Mouse (Mus musculus) cerebellum, adult 11 months (tissue): ENCODE results near the gene Utrn.

ENCODE experiments used
- DNase-seq: peaks from one replicate; pipeline ENCODE4 v3.0.0; 2022

Utrn gene

DNA sequence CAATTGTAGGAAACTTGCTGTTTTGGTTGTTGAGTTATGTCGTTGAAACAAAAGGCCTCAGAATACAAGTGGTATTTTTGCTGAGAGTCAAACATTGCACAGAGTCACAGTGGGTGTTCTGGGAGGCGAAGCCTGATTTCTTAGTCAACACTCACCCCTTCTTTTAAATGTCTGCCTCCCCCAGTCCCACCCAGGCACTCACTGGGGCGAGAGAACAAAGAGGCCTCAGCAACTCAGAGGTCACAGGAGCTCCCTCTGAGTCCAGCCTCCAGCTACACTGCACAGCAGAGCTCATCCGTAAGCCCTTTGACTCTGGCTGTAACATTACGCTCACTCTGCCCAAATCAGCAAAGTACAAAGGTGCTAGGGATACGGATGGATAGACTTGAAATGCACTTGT, 77.1 kb downstream of the Utrn start:
- no peak for DNase-seq

DNA sequence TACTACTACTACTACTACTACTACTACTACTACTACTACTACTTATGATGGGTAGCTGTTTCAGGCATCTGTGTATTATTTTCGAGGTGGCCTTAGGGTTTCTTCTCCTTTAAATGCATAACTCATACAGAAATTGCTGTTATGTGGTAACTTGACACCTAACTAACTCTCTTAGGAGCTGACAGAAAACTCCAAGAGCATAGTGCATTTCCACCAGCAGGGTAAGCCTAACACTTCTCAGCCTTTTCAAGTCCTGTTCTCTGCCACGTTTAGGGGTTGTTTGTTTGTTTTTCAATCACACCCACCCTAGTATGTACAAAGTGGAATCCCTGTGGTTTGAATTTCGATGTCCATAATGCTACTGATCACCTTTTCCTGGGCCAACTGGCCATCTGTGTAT, 78.3 kb downstream of the Utrn start:
- DNase-seq: no peak

DNA sequence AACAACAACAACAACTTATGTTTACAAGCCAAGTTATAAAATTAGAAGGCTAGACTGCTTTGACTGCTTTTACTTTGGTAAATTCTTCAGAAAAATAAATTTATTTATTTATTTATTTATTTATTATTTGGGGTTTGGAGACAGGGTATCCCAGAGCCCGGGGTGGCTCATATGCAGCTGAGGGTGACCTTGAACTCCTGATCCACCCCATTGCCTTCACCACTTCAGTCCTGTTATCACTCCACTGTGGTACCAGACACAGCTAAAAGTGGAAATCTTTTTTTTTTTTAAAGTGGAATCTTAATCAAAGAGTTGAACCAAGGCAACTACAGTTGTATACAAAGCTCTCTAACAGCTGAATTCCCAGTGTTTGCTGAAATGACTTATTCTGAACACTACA, 80.6 kb downstream of the Utrn start:
- DNase-seq: no peak

DNA sequence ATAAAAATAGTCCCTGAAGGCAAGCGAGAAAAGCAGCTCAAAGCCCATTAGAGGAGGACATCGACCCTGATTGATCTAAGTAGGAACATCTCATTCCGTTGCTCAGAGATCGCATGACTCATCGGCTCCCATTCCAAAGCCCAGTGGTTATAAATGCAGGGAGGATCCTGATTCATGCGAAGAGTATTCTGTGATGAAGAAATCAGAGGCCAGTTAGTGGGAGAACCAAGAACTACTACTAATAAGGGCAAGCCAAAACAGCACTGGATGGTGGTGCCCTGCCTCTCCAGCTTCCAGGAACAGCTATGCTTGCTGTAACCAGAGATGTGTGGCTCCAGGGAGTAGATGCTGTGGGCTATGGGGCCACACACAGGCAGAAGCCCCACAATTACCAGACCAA, 81.2 kb downstream of the Utrn start:
- DNase-seq: no peak

DNA sequence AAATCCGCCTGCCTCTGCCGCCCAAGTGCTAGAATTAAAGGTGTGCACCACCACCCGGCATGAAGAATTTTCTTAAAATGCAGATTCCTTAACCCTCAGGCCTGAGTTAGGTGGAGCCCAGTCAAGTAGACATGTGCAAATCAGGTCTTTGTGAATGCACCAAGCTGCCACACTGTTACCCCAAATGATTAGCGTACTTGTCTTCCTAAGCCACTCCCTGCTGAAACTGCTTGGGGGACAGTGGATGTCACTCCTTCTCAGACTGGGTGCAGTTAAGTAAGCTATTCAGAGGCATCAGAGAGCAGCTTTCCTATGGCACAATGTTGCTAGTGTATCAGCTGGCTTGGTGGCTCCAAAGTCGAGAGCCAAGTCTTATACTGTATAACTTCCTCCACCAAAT, 83.9 kb downstream of the Utrn start:
- no peak for DNase-seq

DNA sequence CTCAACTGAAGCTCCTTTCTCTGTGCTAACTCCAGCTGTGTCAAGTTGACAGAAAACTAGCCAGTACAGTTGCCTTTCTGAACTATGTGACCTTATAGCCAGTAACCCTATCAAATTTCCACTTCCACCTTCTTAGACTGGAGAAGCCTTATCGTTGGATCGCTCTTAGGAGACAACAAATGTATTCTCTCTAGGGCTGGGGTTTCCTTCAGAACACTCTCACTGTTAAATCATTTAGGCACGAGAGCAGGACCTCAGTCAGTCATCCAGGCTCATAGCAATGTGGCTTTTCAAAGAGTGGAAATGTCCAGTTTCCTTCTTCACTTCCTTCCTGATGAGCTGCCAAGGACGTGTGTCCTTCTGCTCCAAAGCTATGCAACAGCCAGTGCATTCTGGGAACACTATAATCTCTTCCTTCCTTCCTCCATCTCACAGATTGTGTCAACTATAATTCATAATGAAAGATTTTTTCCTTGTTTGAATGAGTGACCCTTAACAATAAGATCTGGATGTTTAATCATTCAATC, 87.7 kb downstream of the Utrn start:
- DNase-seq: no peak

DNA sequence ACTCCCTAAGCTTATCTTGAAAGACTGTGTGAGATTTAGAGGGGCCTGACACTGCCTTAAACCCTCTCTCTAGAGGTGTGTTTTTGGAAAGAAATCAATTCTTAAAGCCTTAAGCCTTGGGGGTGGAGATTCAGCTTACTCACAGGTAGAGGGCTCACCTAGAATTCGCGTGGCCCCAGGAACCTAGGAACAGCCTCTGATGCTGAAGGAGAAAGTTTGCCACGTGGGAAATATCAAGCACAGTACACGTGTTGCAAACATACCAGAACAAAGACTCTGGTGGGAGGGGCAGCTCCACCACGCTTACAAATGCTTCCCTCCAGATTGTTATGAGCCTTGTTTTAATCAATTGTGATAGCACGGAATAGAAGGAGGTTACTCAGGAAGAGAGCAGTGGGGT, 96.0 kb downstream of the Utrn start:
- DNase-seq: no peak

DNA sequence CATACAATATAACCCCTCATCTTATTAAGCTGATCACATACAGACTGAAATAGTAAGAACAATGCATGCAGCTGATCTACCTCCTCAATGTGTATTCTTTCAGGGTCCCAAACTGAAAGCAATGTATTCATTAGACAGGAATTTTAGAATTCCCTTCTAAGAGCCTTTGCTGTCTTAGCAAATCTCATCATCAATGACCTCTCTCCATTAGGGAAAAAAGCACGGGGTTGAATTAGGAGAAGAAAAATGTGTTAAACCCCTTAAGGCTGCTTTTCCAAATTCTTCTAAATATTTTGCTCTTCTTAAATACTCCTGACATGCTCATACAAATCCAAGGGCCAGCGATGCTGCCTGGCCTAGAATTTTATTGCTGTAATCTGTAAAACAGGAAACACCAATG, 97.7 kb downstream of the Utrn start:
- DNase-seq: no peak

DNA sequence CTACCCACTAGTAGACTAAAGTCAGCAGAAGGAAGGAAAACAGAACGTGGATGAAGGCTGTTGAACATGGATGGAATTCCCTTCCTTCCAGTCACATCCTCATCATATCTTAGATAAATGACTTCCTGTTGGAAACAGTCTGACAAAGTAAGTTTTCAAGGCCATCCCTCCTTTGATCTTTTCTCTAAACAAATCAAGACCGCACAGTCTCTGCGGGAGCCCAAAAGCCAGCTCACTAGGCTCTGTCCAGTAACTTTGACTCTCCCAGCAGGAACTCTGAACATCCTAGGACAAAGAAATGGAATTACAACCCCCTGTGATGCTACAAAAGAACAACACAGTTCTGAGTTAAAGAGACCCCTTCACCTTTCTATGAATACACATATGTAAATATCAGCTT, 106.5 kb downstream of the Utrn start:
- no peak for DNase-seq

DNA sequence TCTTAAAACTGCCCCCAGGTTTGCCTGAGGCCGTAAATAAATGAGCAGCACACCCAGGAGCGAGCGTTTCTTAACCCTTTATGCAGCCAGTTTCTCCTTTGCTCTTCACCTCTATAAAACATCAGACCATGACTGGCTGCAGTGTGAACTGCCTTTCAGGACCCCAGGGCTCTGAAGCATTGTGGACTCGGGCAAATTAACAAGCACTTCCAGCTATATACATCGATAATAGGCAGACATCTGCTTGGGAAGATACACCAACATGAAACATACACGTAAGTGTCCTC, 110.5 kb downstream of the Utrn start:
- no peak for DNase-seq

DNA sequence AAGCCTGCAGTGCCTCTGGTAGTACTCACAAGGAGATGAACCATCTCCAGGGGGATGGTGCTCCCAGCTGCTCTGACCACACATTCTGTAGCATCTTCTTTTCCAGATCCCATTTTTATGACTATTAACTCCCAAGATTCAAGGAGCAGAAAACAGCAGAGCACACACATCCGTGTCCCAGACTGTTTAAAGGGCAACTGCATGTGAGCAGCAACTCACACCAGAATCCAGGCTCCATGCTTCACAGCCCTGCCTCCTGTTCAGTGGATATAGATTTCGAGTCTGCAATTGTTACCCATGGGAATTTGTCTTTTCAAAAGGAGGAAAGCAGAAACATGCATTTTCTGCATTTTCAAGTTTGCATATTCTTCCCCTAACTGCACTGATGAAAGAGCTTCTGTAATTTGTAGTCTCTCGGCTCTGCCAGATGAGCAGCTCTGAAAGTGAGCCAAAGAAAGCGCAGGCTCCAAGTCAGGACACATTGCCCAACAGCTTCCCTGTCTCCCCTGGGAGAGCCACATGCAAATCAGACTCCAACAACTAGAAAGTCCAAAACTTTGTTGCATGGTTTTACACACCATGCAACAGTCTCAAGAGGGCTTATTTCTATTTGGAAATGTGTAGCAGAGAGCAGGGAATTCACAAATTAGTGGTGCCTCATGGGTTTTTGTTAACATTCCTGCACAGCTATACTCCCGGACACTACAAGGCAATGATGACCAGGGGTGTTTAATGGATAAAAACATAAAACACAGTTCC, 111.0 kb downstream of the Utrn start:
- no peak for DNase-seq

DNA sequence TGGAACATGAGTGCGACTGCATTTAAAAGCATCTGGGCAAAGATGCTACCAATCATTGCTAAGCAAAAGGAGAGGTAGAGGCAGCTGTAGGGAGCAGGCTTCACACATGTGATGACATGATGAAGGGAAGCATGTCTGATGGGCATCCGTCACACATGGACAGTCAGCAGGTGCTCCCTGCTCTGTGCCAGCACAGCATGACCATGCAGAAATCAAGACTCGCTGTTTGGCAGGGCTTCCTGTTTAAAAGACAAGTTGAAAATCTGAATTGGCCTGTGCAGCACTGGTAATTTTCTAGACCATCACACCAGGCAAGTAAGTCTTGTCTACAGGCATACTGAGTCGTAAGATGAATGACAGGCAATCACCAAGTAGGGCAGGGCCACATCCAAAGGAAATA, 112.5 kb downstream of the Utrn start:
- DNase-seq: peak; percentile 15

DNA sequence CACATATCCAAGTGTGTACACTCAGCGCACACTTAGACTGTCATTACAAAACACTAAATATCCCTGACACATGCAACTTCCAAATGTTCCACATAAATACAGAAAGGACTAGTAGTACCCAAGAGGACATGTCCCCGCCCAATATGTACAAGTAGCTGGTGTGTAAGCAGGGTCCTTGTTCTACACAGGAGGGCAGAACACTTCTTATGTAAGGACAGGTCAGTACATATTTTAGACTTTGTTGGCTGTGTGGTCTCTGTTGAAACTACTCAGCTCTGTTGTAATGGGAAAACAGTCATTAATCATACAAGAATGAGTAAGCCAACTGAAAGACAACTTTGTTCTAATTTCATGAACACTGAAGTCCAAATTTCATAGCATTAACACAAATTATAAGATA, 114.3 kb downstream of the Utrn start:
- no peak for DNase-seq

DNA sequence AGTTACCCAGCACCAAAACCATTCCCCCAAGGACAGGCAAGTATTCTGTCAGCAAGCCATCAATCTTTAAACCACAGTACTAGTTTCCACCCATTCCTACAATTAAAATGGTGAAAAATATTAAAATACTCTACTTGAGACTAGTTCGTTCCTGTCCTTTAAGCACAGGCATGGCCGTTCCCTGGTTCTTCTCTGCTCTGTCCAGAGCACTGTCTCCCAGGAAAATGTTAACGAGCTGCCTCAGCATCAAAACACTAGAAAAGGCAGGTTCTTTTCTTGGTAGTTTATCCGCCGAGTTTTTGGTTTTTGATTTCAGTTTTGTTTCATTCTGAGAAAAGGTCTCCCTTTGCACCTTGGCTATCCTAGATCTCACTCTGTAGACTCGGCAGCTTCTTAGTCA, 115.0 kb downstream of the Utrn start:
- no peak for DNase-seq

DNA sequence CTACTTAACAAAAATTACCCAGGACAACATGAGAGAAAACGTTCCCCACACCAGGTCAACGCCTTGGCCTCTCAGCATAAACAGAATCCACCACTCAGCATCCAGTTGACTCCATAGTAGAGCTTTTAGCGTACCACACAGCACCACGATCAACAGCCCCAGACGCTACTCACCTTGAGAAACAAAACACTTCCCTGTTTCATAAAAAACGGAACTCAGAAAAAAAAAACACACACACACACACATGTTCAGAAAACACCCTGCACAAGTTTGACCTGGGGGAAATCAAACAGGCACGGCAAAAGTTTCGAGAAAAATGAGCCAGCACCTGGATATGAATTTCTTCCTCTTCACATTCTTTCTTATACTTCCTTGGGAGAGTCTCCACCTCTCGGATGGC, 125.4 kb downstream of the Utrn start:
- DNase-seq: no peak

DNA sequence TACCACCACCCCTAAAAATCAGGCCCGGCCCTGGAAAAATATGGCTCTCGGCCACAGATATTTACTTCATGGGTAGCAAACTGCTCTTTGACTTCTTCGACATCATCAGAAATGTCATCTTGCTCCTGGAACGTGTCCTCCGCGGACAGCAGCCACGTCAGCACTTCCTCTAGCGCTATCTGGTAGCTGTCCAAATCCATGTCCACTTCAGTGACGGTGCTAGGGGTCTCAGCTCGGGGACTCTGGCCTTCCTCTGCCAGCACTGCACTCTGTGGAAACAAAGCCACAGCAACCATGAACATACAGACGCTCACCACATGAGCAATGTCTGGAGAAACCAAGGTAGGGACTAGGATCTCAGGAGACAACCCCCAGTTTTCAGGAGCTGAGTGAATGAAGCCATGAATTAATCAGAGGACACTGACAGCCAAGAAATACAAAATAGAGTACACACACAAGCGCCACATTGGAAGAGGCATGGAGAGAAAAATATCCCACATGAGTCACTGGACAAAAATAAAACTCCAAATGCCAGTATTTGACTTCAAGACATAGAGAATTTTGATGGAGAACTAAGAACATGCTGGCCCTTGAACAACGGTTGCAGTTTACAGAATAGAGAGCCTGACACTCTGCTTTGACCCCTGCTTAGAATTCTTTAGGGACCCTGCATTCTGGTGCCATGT, 129.7 kb downstream of the Utrn start:
- DNase-seq: no peak

DNA sequence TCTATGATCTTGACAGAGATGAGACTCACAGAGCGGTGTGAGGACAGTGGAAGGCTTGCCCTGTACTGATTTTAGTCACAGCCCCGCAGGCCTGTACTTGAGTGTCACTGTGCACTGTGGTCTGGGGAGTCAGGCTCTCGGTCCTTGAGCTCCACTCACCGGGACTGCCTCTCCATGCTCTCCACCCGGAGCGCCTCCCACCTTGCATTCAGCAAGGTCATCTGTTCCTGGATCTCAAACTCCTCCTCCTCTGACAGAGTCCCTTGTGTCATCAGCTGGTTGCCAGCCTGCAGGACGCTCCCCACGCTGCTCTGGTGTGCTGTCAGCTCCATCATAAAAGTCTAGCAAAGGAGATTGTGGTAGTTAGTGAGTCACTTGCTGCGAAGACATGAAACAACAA, 131.2 kb downstream of the Utrn start:
- no peak for DNase-seq

DNA sequence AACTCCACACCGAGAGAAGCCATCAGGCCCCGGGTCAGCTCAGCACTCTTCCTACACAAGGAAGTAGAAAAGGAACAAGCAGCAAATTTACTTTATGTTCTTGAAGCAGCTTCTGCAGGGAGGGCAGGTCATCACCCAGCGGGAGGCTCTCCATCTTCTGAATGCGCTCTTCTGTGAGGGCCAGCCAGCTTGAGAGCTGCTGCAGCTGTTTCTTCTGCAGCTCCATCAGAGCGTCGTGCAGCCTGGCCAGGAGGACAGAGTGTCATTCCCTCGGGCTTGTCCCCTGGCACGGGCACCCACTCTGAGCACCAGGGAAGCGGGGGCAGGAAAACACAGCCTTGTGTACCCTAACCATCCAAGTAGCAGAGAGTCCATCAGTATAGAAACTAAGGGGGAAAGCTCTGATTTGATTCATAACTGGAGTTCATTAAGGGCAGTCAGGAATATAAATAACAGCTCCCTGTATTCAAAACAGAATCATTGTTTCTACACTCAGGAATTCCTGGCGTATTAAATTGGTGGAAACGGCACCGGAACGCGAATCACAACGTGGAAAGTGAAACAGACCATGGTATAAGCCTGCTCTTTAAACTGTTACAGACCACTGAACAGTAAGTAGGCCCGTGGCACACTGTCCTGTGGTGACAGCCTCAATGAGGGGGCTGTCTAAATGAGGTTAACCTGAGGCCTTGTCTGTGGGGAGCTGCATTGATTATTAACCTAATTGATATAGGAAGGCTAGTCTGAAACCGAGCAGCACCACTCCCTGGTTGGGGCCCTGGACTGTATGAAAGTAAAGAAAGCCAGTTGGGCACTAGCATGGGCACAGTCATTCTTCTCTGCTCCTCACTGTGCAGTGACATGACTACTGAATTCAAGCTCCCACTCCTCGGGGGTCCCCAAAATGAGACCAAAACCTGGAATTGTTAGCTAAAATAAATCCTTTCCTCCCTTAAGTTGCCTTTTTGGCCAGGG, 132.0 kb downstream of the Utrn start:
- DNase-seq: no peak

DNA sequence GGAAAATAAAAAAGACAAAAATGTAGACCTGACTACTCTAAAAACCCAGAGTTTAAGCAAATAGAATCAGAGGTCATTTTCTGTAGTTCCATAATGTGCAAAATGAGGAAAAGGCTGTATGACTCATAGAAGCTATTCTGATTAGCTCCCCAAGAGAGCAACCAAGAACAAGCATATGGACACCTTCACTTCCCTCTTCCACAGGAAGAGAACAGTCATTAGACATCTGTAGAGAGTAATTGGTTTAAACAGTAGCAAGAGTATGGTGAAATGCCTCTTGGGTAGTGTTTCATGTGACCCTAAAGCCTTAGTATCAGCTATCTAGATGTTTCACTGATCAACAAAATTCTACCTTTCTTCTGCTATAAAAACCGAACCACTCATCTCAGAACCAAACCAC, 133.5 kb downstream of the Utrn start:
- DNase-seq: no peak

DNA sequence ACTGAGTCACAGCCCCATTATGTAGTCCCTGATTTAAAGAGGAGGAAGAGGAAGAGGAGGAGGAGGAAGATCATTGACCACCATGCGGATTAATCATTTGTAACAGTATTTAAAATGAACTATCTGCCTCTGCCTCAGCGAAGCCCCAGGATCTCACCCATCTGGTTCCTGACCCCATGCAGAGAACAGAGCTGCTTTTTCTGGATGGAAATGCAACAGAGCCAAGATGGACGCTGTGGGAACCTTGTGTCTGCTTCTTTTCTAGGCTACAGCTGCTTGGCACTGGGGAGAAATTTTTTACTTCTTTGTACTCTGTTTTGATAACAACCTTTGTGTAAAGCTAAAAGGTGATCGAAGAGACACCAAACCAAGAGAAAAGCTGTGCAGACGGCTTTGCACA, 137.7 kb downstream of the Utrn start:
- no peak for DNase-seq

DNA sequence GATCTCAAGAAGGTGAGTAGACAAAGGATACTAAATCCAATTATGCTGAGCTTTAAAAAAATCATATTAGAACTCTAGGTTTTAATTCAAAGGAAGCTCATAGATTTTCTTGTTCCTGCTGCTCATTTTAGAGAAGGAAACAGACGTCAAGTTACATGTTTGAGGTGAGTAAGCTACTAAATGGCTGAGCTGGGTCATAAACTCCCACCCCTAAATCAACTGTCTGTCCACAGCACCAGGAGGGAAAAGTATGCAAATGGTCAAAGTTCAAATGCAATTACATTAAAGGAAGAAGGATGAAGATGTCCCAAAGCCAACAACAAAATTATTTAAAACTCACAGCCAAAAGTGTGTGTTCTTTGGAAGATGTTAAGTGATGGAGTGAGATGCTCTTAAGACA, 139.5 kb downstream of the Utrn start:
- DNase-seq: no peak

DNA sequence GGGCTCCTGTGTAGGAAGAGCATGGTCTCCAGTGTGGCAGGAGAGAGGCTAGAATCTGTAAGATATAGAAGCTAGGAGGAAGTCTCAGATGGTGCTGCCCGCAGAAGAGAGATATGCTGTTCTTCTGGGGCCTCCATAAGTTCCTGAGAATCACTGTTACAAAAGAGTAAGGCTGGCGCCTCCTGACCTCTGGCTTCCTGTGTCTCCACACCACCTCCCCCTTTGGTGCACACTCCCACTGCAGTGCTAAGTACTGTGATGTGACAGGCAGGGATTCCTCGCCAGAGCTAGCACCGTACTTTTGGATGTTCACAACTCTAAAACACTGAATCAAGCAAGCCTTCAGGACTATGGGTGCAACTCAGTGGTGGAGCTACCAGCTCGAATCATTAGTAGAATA, 140.1 kb downstream of the Utrn start:
- DNase-seq: no peak

DNA sequence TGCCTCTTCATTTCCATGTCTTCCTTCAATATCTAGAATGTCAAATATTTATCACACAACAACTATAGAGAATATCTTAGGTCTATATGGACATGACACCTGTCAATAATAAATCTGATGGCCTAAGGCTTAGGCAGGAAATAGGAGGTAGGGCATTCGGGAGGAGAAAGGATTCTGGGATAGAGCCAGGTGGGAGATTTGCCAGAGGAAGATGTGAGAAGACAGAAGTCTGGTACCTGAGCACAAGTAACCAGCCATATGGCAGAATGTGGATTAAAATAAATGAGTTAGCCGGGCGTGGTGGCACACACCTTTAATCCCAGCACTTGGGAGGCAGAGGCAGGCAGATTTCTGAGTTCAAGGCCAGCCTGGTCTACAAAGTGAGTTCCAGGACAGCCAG, 141.3 kb downstream of the Utrn start:
- no peak for DNase-seq
